In genomic region chr13:104446974-104447373, GRCm38 (mm10) we compare ENCODE assay signal across 27 mouse cellular contexts.
DNase-seq lines count a peak whose midpoint lies in the region; ATAC-seq and TF ChIP-seq lines count a peak whose summit lies in the region.
"Had no signal": no experiment of that assay in that cellular context is flagged by ENCODE, and none has a peak within 500 bp of the region (broad histone marks: within the 10 kb centered on the region; RNA-seq: fewer than 3 reads in every experiment).

No protein-coding gene starts in this region.

- H3K4me2 ChIP-seq in lung, postnatal 0 days (replicated peaks; ENCODE audit: low read depth, low read length), result no peak overlapping the region
- no peak overlapping the region for H3K4me2 ChIP-seq in midbrain, embryonic 11.5 days
- H3K4me2 ChIP-seq: embryonic facial prominence, embryonic 12.5 days; embryonic facial prominence, embryonic 15.5 days; forebrain, embryonic 12.5 days; forebrain, embryonic 15.5 days; heart, embryonic 12.5 days; heart, embryonic 15.5 days; hindbrain, embryonic 13.5 days had no signal

- no peaks in the 10 kb centered on the region for H3K9me3 ChIP-seq in lung, postnatal 0 days (ENCODE audit: low read length)
- H3K9me3 ChIP-seq in midbrain, embryonic 11.5 days (ENCODE audit: control insufficient read depth, low read length), result no peaks in the 10 kb centered on the region
- H3K9me3 ChIP-seq: embryonic facial prominence, embryonic 12.5 days; embryonic facial prominence, embryonic 15.5 days; forebrain, embryonic 12.5 days; forebrain, embryonic 15.5 days; heart, embryonic 12.5 days; heart, embryonic 15.5 days; hindbrain, embryonic 10.5 days; hindbrain, embryonic 13.5 days had no signal

- no peak overlapping the region for H3K27ac ChIP-seq in lung, postnatal 0 days (ENCODE audit: low read length)
- H3K27ac ChIP-seq in midbrain, embryonic 11.5 days (ENCODE audit: low read depth, low read length), result no peak overlapping the region
- H3K27ac ChIP-seq: embryonic facial prominence, embryonic 12.5 days; embryonic facial prominence, embryonic 15.5 days; forebrain, embryonic 12.5 days; forebrain, embryonic 15.5 days; heart, embryonic 15.5 days; hindbrain, embryonic 10.5 days; hindbrain, embryonic 13.5 days had no signal

- DNase-seq in kidney, adult 9 months, result peak; percentile 5
- no peak for DNase-seq in kidney, postnatal 14 days
- DNase-seq in lung, postnatal 36 days, result peak; percentile 4
- DNase-seq in lung, postnatal 0 days (ENCODE audit: low spot score), result no peak
- DNase-seq in MN1 (ENCODE audit: low spot score), result peak; percentile 7
- no peak for DNase-seq in right cerebral cortex, postnatal 36 days (ENCODE audit: low spot score in 2 of 2)
- no peak for DNase-seq in midbrain, embryonic 11.5 days (ENCODE audit: low spot score, missing footprints)
- DNase-seq: adrenal gland, postnatal 10 days; adrenal gland, postnatal 36 days; cerebellum, adult 18-20 months; cerebellum, adult 9-10 months; cerebellum, postnatal 14 days; gastrocnemius, postnatal 25 days; heart, adult 18-20 months; heart, postnatal 10 days; heart, postnatal 36 days had no signal

- no peaks in the 10 kb centered on the region for H3K36me3 ChIP-seq in lung, postnatal 0 days (ENCODE audit: insufficient read depth, low read length)
- peaks cover 4% of the 10 kb centered on the region; the same call in 1 of the 2 replicates for H3K36me3 ChIP-seq in midbrain, embryonic 11.5 days (ENCODE audit: control insufficient read depth, insufficient read depth, low read length)
- H3K36me3 ChIP-seq: embryonic facial prominence, embryonic 15.5 days had no signal

- no peak for TF ChIP-seq CTCF in lung, postnatal 0 days (IDR thresholded peaks at IDR 0.05)

- H3K27me3 ChIP-seq in lung, postnatal 0 days (replicated peaks; ENCODE audit: insufficient read depth, low read length), result no peaks in the 10 kb centered on the region
- H3K27me3 ChIP-seq in midbrain, embryonic 11.5 days (ENCODE audit: control insufficient read depth, insufficient read depth, low read length), result no peaks in the 10 kb centered on the region
- H3K27me3 ChIP-seq: embryonic facial prominence, embryonic 12.5 days; embryonic facial prominence, embryonic 15.5 days; forebrain, embryonic 12.5 days; forebrain, embryonic 15.5 days; heart, embryonic 12.5 days; heart, embryonic 15.5 days; hindbrain, embryonic 13.5 days had no signal

- ATAC-seq in lung, postnatal 0 days, result no peak
- ATAC-seq in midbrain, embryonic 11.5 days (ENCODE audit: low FRiP score), result no peak
- ATAC-seq: CD4-positive, CD25-positive, alpha-beta regulatory T cell, adult 4 months; forebrain, embryonic 15.5 days; hindbrain, embryonic 16.5 days had no signal

- no peak overlapping the region for H3K4me3 ChIP-seq in lung, postnatal 0 days (ENCODE audit: low read depth, low read length)
- H3K4me3 ChIP-seq in midbrain, embryonic 11.5 days (ENCODE audit: low read depth, low read length), result no peak overlapping the region
- H3K4me3 ChIP-seq: embryonic facial prominence, embryonic 12.5 days; embryonic facial prominence, embryonic 15.5 days; erythroblast, embryonic 14.5 days; forebrain, embryonic 12.5 days; forebrain, embryonic 15.5 days; heart, embryonic 12.5 days; heart, embryonic 15.5 days; hindbrain, embryonic 10.5 days; hindbrain, embryonic 13.5 days had no signal

- no peak for TF ChIP-seq EP300 in lung, postnatal 0 days (IDR thresholded peaks at IDR 0.05)

- H3K9ac ChIP-seq in lung, postnatal 0 days (replicated peaks; ENCODE audit: low read depth), result no peak overlapping the region
- no peak overlapping the region for H3K9ac ChIP-seq in midbrain, embryonic 11.5 days (ENCODE audit: low read length)
- H3K9ac ChIP-seq: embryonic facial prominence, embryonic 12.5 days; embryonic facial prominence, embryonic 15.5 days; forebrain, embryonic 12.5 days; forebrain, embryonic 15.5 days; heart, embryonic 12.5 days; heart, embryonic 15.5 days; hindbrain, embryonic 13.5 days had no signal

- H3K4me1 ChIP-seq in lung, postnatal 0 days (ENCODE audit: insufficient read depth, low read depth, low read length), result no peaks in the 10 kb centered on the region
- H3K4me1 ChIP-seq in midbrain, embryonic 11.5 days (ENCODE audit: control insufficient read depth, insufficient read depth, low read length), result no peaks in the 10 kb centered on the region
- H3K4me1 ChIP-seq: embryonic facial prominence, embryonic 12.5 days; embryonic facial prominence, embryonic 15.5 days; forebrain, embryonic 12.5 days; forebrain, embryonic 15.5 days; heart, embryonic 12.5 days; heart, embryonic 15.5 days; hindbrain, embryonic 10.5 days; hindbrain, embryonic 13.5 days had no signal

- WGBS in lung, postnatal 0 days, result 66% methylated on average over 1 of the region's 1 CpGs
- WGBS in midbrain, embryonic 11.5 days, result 100% methylated on average over 1 of the region's 1 CpGs

Comparison
In these comparisons a context has a peak if more than half of its experiments do, and no peak if none do; other contexts are left out.
1. DNase-seq: peak in kidney, adult 9 months (single experiment), lung, postnatal 36 days (single experiment) and MN1 (single experiment); none in kidney, postnatal 14 days (single experiment), lung, postnatal 0 days (single experiment), right cerebral cortex, postnatal 36 days (0 of 2) and midbrain, embryonic 11.5 days (single experiment).